Mouse (Mus musculus) embryonic facial prominence, embryonic 14.5 days (tissue): Measurements from ENCODE around the gene Nos1. TPM values are rescaled to one million over a fixed set of nuclear protein-coding genes. Genes with fewer than 3 reads are reported as not detected.

Source experiments
- ATAC-seq: fragments of 200-750 bp; cut with Nextera tagmentation; 2 replicates; pipeline ENCODE4 v1.8.0; 2017; ENCODE audit warnings: low read depth, moderate number of reproducible peaks, moderate TSS enrichment
- DNase-seq: peaks from one replicate; pipeline ENCODE4 v3.0.0-alpha.2; 2015; ENCODE audit warnings: low spot score
- H3K27ac ChIP-seq: fragments of 300-500 bp; sonication (generic); replicated peaks from 2 replicates; pipeline ENCODE4 v1.5.1; 2014; ENCODE audit warnings: low read depth, mild to moderate bottlenecking, low read length, moderate library complexity
- H3K27me3 ChIP-seq: fragments of 300-500 bp; sonication (generic); replicated peaks from 2 replicates; pipeline ENCODE4 v1.6.1; 2014; ENCODE audit warnings: low read length; ENCODE audit not compliant: control insufficient read depth, insufficient read depth
- H3K36me3 ChIP-seq: fragments of 300-500 bp; sonication (generic); 2 replicates; pipeline ENCODE4 v1.6.1; 2014; ENCODE audit warnings: low read length, mixed read lengths; ENCODE audit not compliant: control insufficient read depth, insufficient read depth
- H3K4me1 ChIP-seq: fragments of 300-500 bp; sonication (generic); 2 replicates; pipeline ENCODE4 v1.6.1; 2014; ENCODE audit warnings: antibody characterized with exemption, low read length; ENCODE audit not compliant: control insufficient read depth, insufficient read depth
- H3K4me2 ChIP-seq: fragments of 300-500 bp; sonication (generic); 2 replicates; pipeline ENCODE4 v1.6.1; 2014; ENCODE audit warnings: low read depth, mild to moderate bottlenecking, low read length, moderate library complexity, mixed read lengths
- H3K4me3 ChIP-seq: fragments of 300-500 bp; sonication (generic); 2 replicates; pipeline ENCODE4 v1.5.1; 2014; ENCODE audit warnings: low read depth, mild to moderate bottlenecking, low read length
- H3K9ac ChIP-seq: fragments of 300-500 bp; sonication (generic); 2 replicates; pipeline ENCODE4 v1.6.1; 2014; ENCODE audit warnings: low read depth, mild to moderate bottlenecking, low read length, moderate library complexity, mixed read lengths
- H3K9me3 ChIP-seq: fragments of 300-500 bp; sonication (generic); 2 replicates; pipeline ENCODE4 v1.6.1; 2016; ENCODE audit warnings: low read length; ENCODE audit not compliant: control insufficient read depth
- WGBS: fragments of 180-500 bp; shearing (Covaris S2); extraction: QIAGEN DNeasy Blood & Tissue Kit; methylation state at CpG from one replicate; pipeline ENCODE4 v1.1.7; 2014; 5-methylcytosine and 5-hydroxymethylcytosine counted together
- polyA plus RNA-seq: library from polyadenylated mRNA; unstranded; fragments of >200 nt; fragmentation: Nextera tagmentation; extraction: Ambion mirVana; gene quantifications from 2 replicates; pipeline ENCODE4 v1.2.1, GENCODE M21; 2014

The Nos1 gene
- polyA plus RNA-seq, 1 experiment from 2014 or later: 2.5 TPM

DNA sequence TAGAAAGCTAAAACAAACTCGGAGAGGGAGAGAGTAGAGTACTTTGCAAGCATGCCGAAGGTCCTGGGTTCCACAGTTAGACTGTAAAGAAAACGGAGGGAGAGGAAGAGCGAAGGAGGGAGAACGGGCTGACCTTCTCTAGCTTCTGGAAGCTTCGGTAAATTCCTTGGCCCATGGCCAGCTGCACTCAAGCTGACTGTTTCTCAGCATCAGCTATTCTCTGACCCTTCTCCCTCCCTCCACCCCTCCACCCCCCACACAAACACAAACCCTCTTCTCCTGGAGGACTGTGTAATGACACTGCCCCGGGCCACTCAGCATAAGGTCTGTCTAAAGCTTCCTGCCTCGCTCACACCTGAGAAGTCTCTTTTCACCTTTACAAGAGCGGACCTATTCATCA is 183.9 kb downstream of the Nos1 start:
- 40% methylated on average over 7 of the region's 9 CpGs for WGBS
- Histone ChIP-seq H3K4me2 (no peak overlapping the region), H3K36me3 (no peaks in the 10 kb centered on the region), H3K4me1 (no peaks in the 10 kb centered on the region), H3K9ac (no peak overlapping the region), H3K4me3 (no peak overlapping the region), H3K27ac (no peak overlapping the region), H3K9me3 (no peaks in the 10 kb centered on the region), H3K27me3 (no peaks in the 10 kb centered on the region)
- ATAC-seq (no peak), DNase-seq (no peak)

- no peak overlapping the region for H3K4me2 ChIP-seq
- H3K4me3 ChIP-seq: no peak overlapping the region
- ATAC-seq (no peak), DNase-seq (no peak)
- no peaks in the 10 kb centered on the region for H3K9me3 ChIP-seq
- H3K36me3 ChIP-seq: no peaks in the 10 kb centered on the region
- no peaks in the 10 kb centered on the region for H3K4me1 ChIP-seq
- H3K27ac ChIP-seq: no peak overlapping the region
- H3K9ac ChIP-seq: no peak overlapping the region
- WGBS: 64% methylated on average over 9 of the region's 9 CpGs
- no peaks in the 10 kb centered on the region for H3K27me3 ChIP-seq
Observed at GRCm38 (mm10) chr5:117966956-117967355, 186.1 kb downstream of the Nos1 start.

DNA sequence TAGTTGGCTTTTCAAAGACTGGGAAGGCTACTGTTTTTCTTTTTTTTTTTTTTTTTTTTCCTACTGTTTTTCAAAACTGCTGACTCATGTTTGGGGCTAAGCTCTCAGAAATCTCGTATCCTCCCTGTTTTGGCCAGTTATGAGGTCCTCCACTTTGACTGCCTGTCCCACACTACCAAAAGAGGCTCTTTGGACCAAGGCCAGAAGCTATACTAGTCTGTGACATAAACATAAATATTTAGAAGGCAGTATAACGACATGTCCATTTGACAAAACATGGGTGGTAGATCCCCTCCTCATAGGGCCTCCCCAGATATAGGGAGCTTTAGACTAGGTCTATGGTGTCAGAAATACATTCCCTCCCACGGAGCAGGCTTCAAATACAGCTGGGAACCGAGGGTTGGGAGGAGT is 186.8 kb downstream of the Nos1 start:
- Histone ChIP-seq H3K9me3 (no peaks in the 10 kb centered on the region), H3K27ac (no peak overlapping the region), H3K36me3 (no peaks in the 10 kb centered on the region), H3K9ac (no peak overlapping the region), H3K4me2 (no peak overlapping the region), H3K4me1 (no peaks in the 10 kb centered on the region), H3K27me3 (no peaks in the 10 kb centered on the region), H3K4me3 (no peak overlapping the region)
- ATAC-seq (no peak), DNase-seq (no peak)
- 52% methylated on average over 4 of the region's 4 CpGs for WGBS

DNA sequence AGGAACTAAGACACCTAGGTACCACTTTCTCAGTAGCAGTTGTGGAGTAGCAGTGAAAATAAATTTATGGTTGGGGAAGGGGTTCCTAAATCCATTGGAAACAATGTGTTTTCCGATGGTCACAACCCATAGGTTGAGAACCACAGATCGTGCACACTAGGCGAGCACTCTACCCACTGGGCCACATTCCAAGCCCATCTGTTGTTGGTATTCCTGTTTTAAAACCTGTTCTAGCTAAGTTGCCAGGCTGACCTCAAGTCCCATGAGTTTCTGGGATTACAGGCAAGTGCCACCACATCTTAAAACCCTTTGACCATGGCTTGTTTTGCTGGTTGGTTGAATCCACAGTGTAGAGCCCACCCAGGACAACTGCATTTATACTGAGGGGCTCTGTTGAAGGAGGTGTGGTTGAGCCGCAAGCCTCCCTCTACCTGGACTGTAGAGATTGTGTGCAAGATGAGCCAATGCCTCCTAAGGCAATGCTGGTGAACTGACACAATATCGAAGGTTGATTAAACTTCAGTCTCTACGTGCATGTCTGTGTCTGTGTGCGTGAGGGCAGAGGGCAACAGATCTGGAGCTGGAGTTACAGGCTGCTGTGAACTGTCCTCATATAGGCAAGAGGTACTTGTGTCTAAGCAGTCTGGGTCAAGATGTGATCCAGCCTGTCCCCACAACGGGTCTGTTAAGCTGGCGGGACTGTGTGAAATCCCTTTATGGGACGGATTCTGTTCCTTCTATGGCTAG is 189.0 kb downstream of the Nos1 start:
- Histone ChIP-seq H3K9ac (no peak overlapping the region), H3K36me3 (no peaks in the 10 kb centered on the region), H3K27me3 (no peaks in the 10 kb centered on the region), H3K4me2 (no peak overlapping the region), H3K27ac (no peak overlapping the region), H3K9me3 (no peaks in the 10 kb centered on the region), H3K4me3 (no peak overlapping the region), H3K4me1 (no peaks in the 10 kb centered on the region)
- WGBS: 86% methylated on average over 10 of the region's 10 CpGs
- ATAC-seq: no peak
- no peak for DNase-seq

GRCm38 (mm10) chr5:117976263-117976656 is 195.4 kb downstream of the Nos1 start:
- WGBS: 16% methylated on average over 19 of the region's 19 CpGs
- peak overlapping the region; percentile 96 for H3K4me3 ChIP-seq
- DNase-seq (no peak), ATAC-seq (no peak)
- H3K27ac ChIP-seq: no peak overlapping the region
- no peaks in the 10 kb centered on the region for H3K9me3 ChIP-seq
- peak overlapping the region; percentile 62 for H3K4me2 ChIP-seq
- H3K27me3 ChIP-seq: no peaks in the 10 kb centered on the region
- H3K4me1 ChIP-seq: peaks cover 12% of the 10 kb centered on the region
- peaks cover 27% of the 10 kb centered on the region for H3K36me3 ChIP-seq
- H3K9ac ChIP-seq: peak overlapping the region; percentile 51

DNA sequence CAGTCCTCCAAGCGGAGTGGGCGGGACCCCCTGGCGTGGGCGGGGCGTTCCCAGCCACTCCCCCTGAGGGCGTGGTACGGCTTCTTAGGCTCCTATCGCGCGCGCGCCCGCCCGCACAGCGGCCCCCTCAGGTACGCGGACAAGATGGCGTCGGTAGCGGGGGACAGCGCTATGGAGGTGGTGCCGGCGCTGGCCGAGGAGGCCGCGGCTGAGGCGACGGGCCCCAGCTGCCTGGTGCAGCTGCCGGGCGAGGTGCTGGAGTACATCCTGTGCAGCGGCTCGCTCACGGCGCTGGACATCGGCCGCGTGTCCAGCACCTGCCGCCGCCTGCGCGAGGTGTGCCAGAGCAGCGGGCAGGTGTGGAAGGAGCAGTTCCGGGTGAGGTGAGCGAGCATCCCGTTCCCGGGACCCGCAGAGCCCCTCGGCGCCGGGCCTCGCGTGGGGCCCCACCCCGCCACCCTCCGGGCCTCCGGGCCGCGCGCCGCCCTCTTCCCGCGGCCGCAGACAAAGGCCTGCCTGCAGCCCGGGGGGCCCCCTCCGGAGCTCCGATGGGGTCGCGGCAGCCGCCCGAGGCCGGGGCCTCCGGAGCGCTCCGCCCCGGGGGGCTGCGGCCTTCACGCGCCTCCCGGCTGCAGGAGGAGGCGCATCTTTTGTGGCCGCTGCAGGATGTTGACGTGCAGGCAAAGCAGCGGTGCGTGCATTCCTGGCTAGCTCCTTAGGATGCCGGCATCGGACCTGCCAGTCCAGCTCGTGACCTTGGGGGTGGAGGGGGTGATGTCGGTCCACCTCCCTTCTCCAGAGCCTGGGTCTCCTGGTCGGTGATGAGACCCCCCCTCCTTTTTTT is 196.0 kb downstream of the Nos1 start, which contains the start of gene Fbxo21:
Gene Fbxo21, plus strand, starts transcription at position 74 of the 844 bp plus-strand sequence.
- H3K36me3 ChIP-seq: peaks cover 33% of the 10 kb centered on the region
- 0% methylated on average over 39 of the region's 88 CpGs for WGBS

GRCm38 (mm10) chr5:117977501-117978158 is 196.8 kb downstream of the Nos1 start:
- ATAC-seq: 0 out of 2 replicates have a peak, but pooled peaks have one; percentile 1
- Histone ChIP-seq H3K27ac (0 out of 2 replicates have a peak overlapping the region, but pooled peaks have one; percentile 77), H3K27me3 (no peaks in the 10 kb centered on the region)

More for the DNA sequence above, 196.0 kb downstream of the Nos1 start, which contains the start of gene Fbxo21:
- H3K4me2 ChIP-seq: peak within 1 kb of the TSS; percentile 62
- DNase-seq (peak; percentile 98), ATAC-seq (peak; percentile 94)
- peaks cover 12% of the 10 kb centered on the region for H3K4me1 ChIP-seq
- H3K27me3 ChIP-seq: no peaks in the 10 kb centered on the region
- H3K9ac ChIP-seq: peak within 1 kb of the TSS; percentile 91
- H3K4me3 ChIP-seq: peak within 1 kb of the TSS; percentile 96
- no peaks in the 10 kb centered on the region for H3K9me3 ChIP-seq
- peak within 1 kb of the TSS; percentile 77 for H3K27ac ChIP-seq

GRCm38 (mm10) chr5:117978159-117978697 is 197.4 kb downstream of the Nos1 start:
- Histone ChIP-seq H3K9me3 (no peaks in the 10 kb centered on the region), H3K36me3 (peaks cover 46% of the 10 kb centered on the region), H3K4me2 (peak overlapping the region; percentile 62), H3K27me3 (no peaks in the 10 kb centered on the region), H3K4me1 (peaks cover 12% of the 10 kb centered on the region), H3K27ac (no peak overlapping the region), H3K4me3 (peak overlapping the region; percentile 96), H3K9ac (peak overlapping the region; percentile 91)
- 51% methylated on average over 17 of the region's 17 CpGs for WGBS
- ATAC-seq: no peak
- no peak for DNase-seq

More at GRCm38 (mm10) chr5:117977501-117978158, 196.8 kb downstream of the Nos1 start:
- Histone ChIP-seq H3K9me3 (no peaks in the 10 kb centered on the region), H3K36me3 (peaks cover 40% of the 10 kb centered on the region), H3K4me2 (peak overlapping the region; percentile 62), H3K4me1 (peaks cover 12% of the 10 kb centered on the region), H3K4me3 (peak overlapping the region; percentile 96), H3K9ac (peak overlapping the region; percentile 91)
- peak; percentile 64 for DNase-seq
- WGBS: 11% methylated on average over 24 of the region's 30 CpGs
